21 mouse cellular contexts compared by ENCODE assay signal in the genomic region with DNA sequence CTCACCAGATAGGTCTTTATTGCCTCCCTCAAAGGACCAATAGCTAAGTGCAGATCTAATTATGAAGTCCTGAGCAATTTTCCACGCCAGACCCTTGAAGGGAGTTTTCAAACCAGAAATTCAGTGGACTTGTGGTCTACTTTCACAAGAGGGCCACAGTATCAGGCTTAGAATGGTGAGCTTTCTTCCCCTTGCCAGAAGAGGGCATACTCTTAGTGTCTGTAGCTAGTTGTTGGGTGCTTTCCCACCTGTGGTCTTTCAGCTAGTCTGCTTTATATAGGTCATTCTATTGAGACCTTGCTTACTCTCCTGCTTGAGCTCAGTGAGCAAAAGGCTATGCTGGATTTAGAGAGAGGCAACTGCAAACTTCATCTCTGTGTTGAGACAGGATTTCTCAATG. TPM values are rescaled to one million over a fixed set of nuclear protein-coding genes. Genes with fewer than 3 reads are reported as not detected.
A peak's percentile ranks its signal among the peaks of the same experiment; 100 is the strongest.
DNase-seq lines count a peak whose midpoint lies in the region; ATAC-seq and TF ChIP-seq lines count a peak whose summit lies in the region.
"Had no signal": no experiment of that assay in that cellular context is flagged by ENCODE, and none has a peak within 500 bp of the region (broad histone marks: within the 10 kb centered on the region; RNA-seq: fewer than 3 reads in every experiment).

No protein-coding gene starts in this region.

- no peak overlapping the region for H3K4me3 ChIP-seq in left cerebral cortex, adult 2 months
- no peak overlapping the region for H3K4me3 ChIP-seq in CH12.LX (replicated peaks in 1 of 3; ENCODE audit: low read depth in 2 of 3, low read length in 2 of 3, poor library complexity in 1 of 3)
- H3K4me3 ChIP-seq: hindbrain, embryonic 15.5 days; limb, embryonic 10.5 days; midbrain, embryonic 10.5 days; neural tube, embryonic 15.5 days had no signal

- H3K36me3 ChIP-seq in CH12.LX (replicated peaks in 1 of 2; ENCODE audit: control insufficient read depth in 1 of 2, insufficient read depth in 1 of 2, low read length in 1 of 2), result no peaks in the 10 kb centered on the region
- H3K36me3 ChIP-seq: hindbrain, embryonic 15.5 days; neural tube, embryonic 15.5 days had no signal

- peak; percentile 34 for TF ChIP-seq RAD21 in CH12.LX (IDR thresholded peaks at IDR 0.05; ENCODE audit: low read depth, low read length)

- no peak overlapping the region for H3K9ac ChIP-seq in CH12.LX (ENCODE audit: insufficient read depth, low read depth)
- H3K9ac ChIP-seq: hindbrain, embryonic 15.5 days; neural tube, embryonic 15.5 days had no signal

- H3K79me2 ChIP-seq in CH12.LX (replicated peaks; ENCODE audit: control insufficient read depth, extremely low read depth, insufficient read depth, poor library complexity, severe bottlenecking), result no peaks in the 10 kb centered on the region

- H3K4me2 ChIP-seq in CH12.LX (ENCODE audit: insufficient read depth, low read depth, poor library complexity, severe bottlenecking), result no peak overlapping the region
- H3K4me2 ChIP-seq: heart, embryonic 11.5 days; hindbrain, embryonic 15.5 days; neural tube, embryonic 15.5 days had no signal

- H3K4me1 ChIP-seq in CH12.LX (ENCODE audit: control insufficient read depth in 1 of 2, insufficient read depth in 2 of 2), result peaks cover 0 to 5% of the 10 kb centered on the region in 2 experiments; a peak in 1 of 4 replicates

- peaks cover 2% of the 10 kb centered on the region for H3K27me3 ChIP-seq in CH12.LX (replicated peaks)
- H3K27me3 ChIP-seq: hindbrain, embryonic 15.5 days; neural tube, embryonic 15.5 days had no signal

- in situ Hi-C loops in CH12.LX (cut with MboI; ENCODE audit: low pct_ligation_motif_present, low pct_unique_long_range_greater_than_20kb, low sequenced_read_pairs), result no loop called here

- dilution Hi-C loops in CH12.LX (cut with MboI; ENCODE audit: extremely low pct_ligation_motif_present, extremely low pct_unique_long_range_greater_than_20kb, low sequenced_read_pairs), result no loop called here

- H3K27ac ChIP-seq in left cerebral cortex, adult 2 months, result no peak overlapping the region
- no peak overlapping the region for H3K27ac ChIP-seq in CH12.LX (ENCODE audit: insufficient read depth, low read depth)
- H3K27ac ChIP-seq: hindbrain, embryonic 15.5 days; limb, embryonic 10.5 days; midbrain, embryonic 10.5 days; neural tube, embryonic 15.5 days had no signal

- peaks cover 7% of the 10 kb centered on the region for H3K9me3 ChIP-seq in CH12.LX (replicated peaks; ENCODE audit: low read length)
- H3K9me3 ChIP-seq: hindbrain, embryonic 15.5 days; limb, embryonic 10.5 days; neural tube, embryonic 15.5 days had no signal

- ATAC-seq in CD4-positive, CD25-positive, alpha-beta regulatory T cell, adult 4 months, result no peak
- ATAC-seq in common myeloid progenitor, adult 5-6 weeks (replicated peaks; ENCODE audit: low read depth, poor library complexity, severe bottlenecking), result 0 out of 2 replicates have a peak, but pooled peaks have one; percentile 21

- peak; percentile 7; the same call in 1 of the 2 replicates for TF ChIP-seq CTCF in left cerebral cortex, adult 2 months (IDR thresholded peaks at IDR 0.05)
- peak; percentile 27 to 54; a peak in 3 of 4 replicates for TF ChIP-seq CTCF in CH12.LX (conservative IDR thresholded peaks at IDR 0.05 in 1 of 2, IDR thresholded peaks at IDR 0.05 in 1 of 2; ENCODE audit: low read depth in 2 of 2, low read length in 2 of 2)

- DNase-seq in CD4-positive, CD25-positive, alpha-beta regulatory T cell, adult 2 months (ENCODE audit: low read depth, low spot score), result peak; percentile 44
- no peak for DNase-seq in left cerebral cortex, adult 2 months (ENCODE audit: extremely low spot score in 1 of 2, low spot score in 2 of 2)
- DNase-seq in left cerebral cortex, postnatal 10 days (ENCODE audit: extremely low spot score in 1 of 2, low spot score in 2 of 2), result no peak
- DNase-seq in CH12.LX (ENCODE audit: extremely low read depth), result peak; percentile 34
- DNase-seq in cerebellum, adult 18-20 months, result no peak
- DNase-seq in adrenal gland, postnatal 14 days, result no peak
- DNase-seq: adrenal gland, adult 8-10 months; cerebellum, adult 8-10 months; gastrocnemius, postnatal 14 days; heart, postnatal 36 days; kidney, adult 8-10 months; lung, postnatal 36 days had no signal

- intact Hi-C loops in left cerebral cortex, adult 2 months (cut with DNase I), result loop anchor here (5.0 kb wide), 1 partner anchor 61 kb away; no protein-coding TSS in a partner anchor
- intact Hi-C loops in left cerebral cortex, postnatal 10 days (cut with DNase I), result no loop called here

- TF ChIP-seq EP300 in CH12.LX (IDR thresholded peaks at IDR 0.05; ENCODE audit: low read length), result no peak

- no peak for TF ChIP-seq POLR2A in CH12.LX (IDR thresholded peaks at IDR 0.05; ENCODE audit: low read depth, low read length)

TF ChIP-seq in CH12.LX, 34 proteins besides CTCF, POLR2A, EP300 and RAD21:
- TF ChIP-seq SMC3 (IDR thresholded peaks at IDR 0.05; ENCODE audit: low read depth, low read length), result peak; percentile 34
- no peak for TF ChIP-seq NRF1 (IDR thresholded peaks at IDR 0.05; ENCODE audit: low read depth, low read length)
TF ChIP-seq in CH12.LX: peak in this region for 1.

RNA-seq across cellular contexts. Expression of a gene that starts 3.5 kb away (rescaled TPM):
- under 1 TPM in 1 of 2 experiments, not detected in 1; 0.70 TPM for polyA plus RNA-seq in CD4-positive, CD25-positive, alpha-beta regulatory T cell, adult 4 months (2017; shearing (Covaris generic))
- total RNA-seq in left cerebral cortex, adult 2 months (2021), result under 1 TPM; 0.65 to 0.68 TPM
- 1 to 10 TPM; 1.8 to 3.2 TPM for total RNA-seq in left cerebral cortex, postnatal 10 days (2021)
- total RNA-seq in CH12.LX (2012; rRNA removed) (not detected in 2 replicates), CH12.LX (2014; rRNA removed) (not detected in 2 replicates)
- not detected in 2 replicates for polyA plus RNA-seq in CH12.LX (2012; ENCODE audit: insufficient read length, low read depth)
- total RNA-seq in common myeloid progenitor, adult 5-6 weeks (2017), result 2.9 and 8.7 TPM in 2 replicates
- 0.15 and 0.56 TPM in 2 replicates for total RNA-seq in adrenal gland, postnatal 14 days (2021)
- total RNA-seq: heart, postnatal 36 days had no signal

RNA-seq across cellular contexts. Expression of a gene that starts 3.7 kb away (rescaled TPM):
- under 1 TPM; 0.19 to 0.96 TPM for polyA plus RNA-seq in CD4-positive, CD25-positive, alpha-beta regulatory T cell, adult 4 months (2017; shearing (Covaris generic))
- 1 to 10 TPM in 1 of 2 experiments, under 1 TPM in 1; 0.61 to 1.9 TPM for total RNA-seq in left cerebral cortex, adult 2 months (2021)
- 1 to 10 TPM; 3.8 to 4.1 TPM for total RNA-seq in left cerebral cortex, postnatal 10 days (2021)
- total RNA-seq in CH12.LX (2012; rRNA removed) (not detected in 2 replicates), CH12.LX (2014; rRNA removed) (not detected in 2 replicates)
- polyA plus RNA-seq in CH12.LX (2012; ENCODE audit: insufficient read length, low read depth), result not detected in 2 replicates
- 5.3 and 7.1 TPM in 2 replicates for total RNA-seq in common myeloid progenitor, adult 5-6 weeks (2017)
- total RNA-seq in adrenal gland, postnatal 14 days (2021), result 1.1 and 1.3 TPM in 2 replicates

RNA-seq across cellular contexts. Expression of a gene that starts 3.8 kb away (rescaled TPM):
- not detected for polyA plus RNA-seq in CD4-positive, CD25-positive, alpha-beta regulatory T cell, adult 4 months (2017; shearing (Covaris generic))
- total RNA-seq in left cerebral cortex, adult 2 months (2021), result under 1 TPM in 1 of 2 experiments, not detected in 1; 0.09 TPM
- under 1 TPM in 1 of 2 experiments, not detected in 1; 0.11 TPM for total RNA-seq in left cerebral cortex, postnatal 10 days (2021)
- total RNA-seq in CH12.LX (2012; rRNA removed) (not detected in 2 replicates), CH12.LX (2014; rRNA removed) (not detected in 2 replicates)
- polyA plus RNA-seq in CH12.LX (2012; ENCODE audit: insufficient read length, low read depth), result not detected in 2 replicates
- total RNA-seq in common myeloid progenitor, adult 5-6 weeks (2017), result not detected in 2 replicates
- total RNA-seq in adrenal gland, postnatal 14 days (2021), result not detected in 2 replicates
- total RNA-seq: adrenal gland, adult 8-10 months; ES-E14; gastrocnemius, postnatal 14 days; heart, postnatal 36 days had no signal
- polyA plus RNA-seq: liver, embryonic 16.5 days had no signal

RNA-seq across cellular contexts. Expression of a gene that starts 10.9 kb away (rescaled TPM):
- polyA plus RNA-seq in CD4-positive, CD25-positive, alpha-beta regulatory T cell, adult 4 months (2017; shearing (Covaris generic)), result under 1 TPM in 1 of 2 experiments, not detected in 1; 0.77 TPM
- 1 to 10 TPM; 3.2 to 3.3 TPM for total RNA-seq in left cerebral cortex, adult 2 months (2021)
- total RNA-seq in left cerebral cortex, postnatal 10 days (2021), result 1 to 10 TPM; 3.4 to 4.0 TPM
- total RNA-seq in CH12.LX (2012; rRNA removed), result 0.21 and 0.25 TPM in 2 replicates
- not detected in 2 replicates for total RNA-seq in CH12.LX (2014; rRNA removed)
- polyA plus RNA-seq in CH12.LX (2012; ENCODE audit: insufficient read length, low read depth), result not detected in 2 replicates
- 0.34 TPM in 1 of 2 replicates, not detected in the other for total RNA-seq in common myeloid progenitor, adult 5-6 weeks (2017)
- 0.19 TPM in 1 of 2 replicates, not detected in the other for total RNA-seq in adrenal gland, postnatal 14 days (2021)

RNA-seq across cellular contexts. Expression of a gene that starts 19.7 kb away (rescaled TPM):
- 1 to 10 TPM; 2.7 to 4.4 TPM for polyA plus RNA-seq in CD4-positive, CD25-positive, alpha-beta regulatory T cell, adult 4 months (2017; shearing (Covaris generic))
- total RNA-seq in left cerebral cortex, adult 2 months (2021), result 10 to 100 TPM; 64.2 to 67.8 TPM
- total RNA-seq in left cerebral cortex, postnatal 10 days (2021), result 10 to 100 TPM; 74.6 to 75.5 TPM
- total RNA-seq in CH12.LX (2012; rRNA removed), result 11.2 and 15.9 TPM in 2 replicates
- 4.4 and 4.5 TPM in 2 replicates for total RNA-seq in CH12.LX (2014; rRNA removed)
- polyA plus RNA-seq in CH12.LX (2012; ENCODE audit: insufficient read length, low read depth), result 15.4 and 15.6 TPM in 2 replicates
- 28.9 and 34.1 TPM in 2 replicates for total RNA-seq in common myeloid progenitor, adult 5-6 weeks (2017)
- total RNA-seq in adrenal gland, postnatal 14 days (2021), result 18.2 and 25.6 TPM in 2 replicates

Comparison
In these comparisons a context has a peak if more than half of its experiments do, and no peak if none do; other contexts are left out.
1. DNase-seq: peak in CD4-positive, CD25-positive, alpha-beta regulatory T cell, adult 2 months (single experiment) and CH12.LX (single experiment); none in left cerebral cortex, adult 2 months (0 of 2), left cerebral cortex, postnatal 10 days (0 of 2), cerebellum, adult 18-20 months (0 of 2) and adrenal gland, postnatal 14 days (single experiment).